Mouse (Mus musculus) E14TG2a.4 (cell line): ENCODE results near the gene Tpcn2.

Experiments
- CTCF ChIP-seq: conservative IDR thresholded peaks from 2 replicates; pipeline ENCODE4 v1.5.1; 2014; ENCODE audit warnings: low read length
- POU5F1 ChIP-seq: IDR thresholded peaks from 2 replicates; pipeline ENCODE4 v1.6.1; 2014; ENCODE audit warnings: low read length, borderline replicate concordance

DNA sequence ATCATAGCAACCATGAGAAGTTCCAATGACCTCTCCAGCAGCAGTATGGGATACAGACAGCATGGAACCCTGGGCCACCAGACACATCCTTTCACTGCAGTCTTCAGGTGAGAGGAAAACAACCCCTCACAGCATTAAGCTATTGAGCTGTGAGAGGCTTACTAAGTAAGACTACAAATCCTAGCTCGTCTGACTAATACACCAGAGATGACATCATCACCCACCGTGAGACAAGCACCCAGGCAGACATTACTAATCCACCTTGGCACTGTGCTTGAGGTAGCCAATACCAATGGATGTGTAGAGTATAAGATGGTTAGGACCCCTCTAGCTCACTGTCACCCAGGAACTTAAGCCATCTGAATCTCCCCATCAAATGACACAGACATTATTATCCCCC is 143.2 kb downstream of the Tpcn2 start:
- TF ChIP-seq CTCF = no peak
- TF ChIP-seq POU5F1 = no peak
